Mouse (Mus musculus): ENCODE data around the gene Gm18596.
"Not testable (repeated sequence)": the region's sequence is repeated elsewhere in the genome, so short reads cannot be mapped to it uniquely, and the experiment has no call there.

Gene Gm18596

DNA sequence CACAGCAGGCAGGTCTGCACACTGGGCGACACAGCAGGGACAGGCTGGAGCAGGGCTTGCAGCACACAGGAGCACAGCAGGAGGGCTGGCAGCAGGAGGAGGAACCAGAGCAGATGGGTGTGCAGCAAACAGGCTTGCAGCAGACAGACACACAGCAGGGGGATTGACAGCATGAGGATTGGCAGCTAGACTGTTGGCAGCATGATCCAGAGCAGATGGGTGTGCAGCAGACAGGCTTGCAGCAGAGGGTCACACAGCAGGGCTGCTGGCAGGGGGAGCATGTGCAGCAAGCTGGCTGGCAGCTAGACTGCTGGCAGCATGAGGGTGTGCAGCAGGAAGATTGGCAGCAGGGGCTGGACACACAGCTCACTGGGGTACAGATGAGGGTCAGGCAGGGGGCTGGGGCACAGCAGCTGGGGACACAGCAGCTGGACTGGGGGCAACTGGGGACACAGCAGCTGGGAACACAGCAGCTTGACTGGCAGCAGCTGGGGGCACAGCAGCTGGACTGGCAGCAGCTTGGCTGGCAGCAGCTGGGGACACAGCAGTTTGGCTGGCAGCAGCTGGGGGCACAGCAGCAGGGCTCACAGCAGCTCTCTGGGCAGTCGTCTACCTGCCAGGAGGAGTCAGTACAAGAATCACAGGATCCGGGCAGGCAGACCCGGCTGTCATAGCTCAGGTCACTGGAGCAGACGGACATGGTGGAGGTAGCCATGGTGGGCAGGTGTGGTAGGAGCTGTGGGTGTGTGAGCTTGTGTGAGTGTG lies at the start of gene Gm18596:
Gene Gm18596 (minus strand): TSS at position 715 of the 765 bp plus-strand sequence.
- DNase-seq = not testable (repeated sequence)

DNA sequence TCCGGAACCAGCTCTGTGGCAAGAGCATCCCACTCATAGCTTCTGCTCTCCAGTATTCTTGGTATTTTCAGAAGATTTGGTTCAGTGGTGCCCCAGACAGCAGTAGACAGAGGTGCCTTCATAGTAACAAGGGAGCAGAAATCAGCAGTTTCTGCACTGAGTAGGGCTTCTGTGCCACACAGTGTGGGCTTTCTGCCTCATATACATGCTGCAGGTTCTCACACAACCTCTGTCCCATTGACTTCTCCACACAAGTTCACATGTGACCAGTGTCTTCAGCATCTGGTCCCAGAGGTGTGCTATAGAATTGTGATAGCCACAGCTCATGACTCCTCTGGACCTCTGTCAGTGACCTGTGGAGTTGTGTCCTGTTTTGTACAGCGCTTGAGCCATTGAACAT lies 46.2 kb upstream of the Gm18596 start:
- DNase-seq = no peak

DNA sequence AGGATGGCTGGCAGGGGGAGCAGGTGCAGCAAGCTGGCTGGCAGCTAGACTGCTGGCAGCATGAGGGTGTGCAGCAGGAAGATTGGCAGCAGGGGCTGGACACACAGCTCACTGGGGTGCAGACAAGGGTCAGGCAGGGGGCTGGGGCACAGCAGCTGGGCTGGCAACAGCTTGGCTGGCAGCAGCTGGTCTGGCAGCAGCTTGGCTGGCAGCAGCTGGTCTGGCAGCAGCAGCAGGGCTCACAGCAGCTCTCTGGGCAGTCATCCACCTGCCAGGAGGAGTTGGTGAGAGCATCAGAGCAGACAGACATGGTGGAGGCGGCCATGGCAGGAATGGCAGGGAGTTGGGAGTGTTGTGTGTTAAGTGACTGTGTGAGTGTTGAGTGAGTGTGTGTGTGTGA lies 45.4 kb upstream of the Gm18596 start, which contains the start of gene Gm7137:
Gene Gm7137 (minus strand): TSS at position 325 of the 400 bp plus-strand sequence.
- DNase-seq = not testable (repeated sequence)

DNA sequence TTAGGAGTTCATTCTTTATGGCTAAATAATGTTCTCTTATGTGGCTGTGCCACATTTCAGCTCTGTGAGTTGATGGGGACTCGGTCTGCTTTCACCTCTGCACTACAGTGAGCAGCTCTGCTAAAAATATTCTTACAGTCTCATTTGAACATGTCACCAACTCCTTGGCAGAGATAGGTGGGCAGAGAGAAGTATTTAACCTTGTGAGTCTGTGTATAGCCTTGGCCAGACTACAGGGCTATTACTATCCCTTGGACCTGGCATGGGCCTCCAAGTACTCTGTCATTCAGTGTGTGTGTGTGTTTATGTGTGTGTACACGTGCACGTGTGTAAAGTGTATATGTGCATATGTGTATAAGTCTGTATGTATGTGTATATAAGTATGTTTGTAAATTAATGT lies 41.0 kb upstream of the Gm18596 start:
- not testable (repeated sequence) for DNase-seq

DNA sequence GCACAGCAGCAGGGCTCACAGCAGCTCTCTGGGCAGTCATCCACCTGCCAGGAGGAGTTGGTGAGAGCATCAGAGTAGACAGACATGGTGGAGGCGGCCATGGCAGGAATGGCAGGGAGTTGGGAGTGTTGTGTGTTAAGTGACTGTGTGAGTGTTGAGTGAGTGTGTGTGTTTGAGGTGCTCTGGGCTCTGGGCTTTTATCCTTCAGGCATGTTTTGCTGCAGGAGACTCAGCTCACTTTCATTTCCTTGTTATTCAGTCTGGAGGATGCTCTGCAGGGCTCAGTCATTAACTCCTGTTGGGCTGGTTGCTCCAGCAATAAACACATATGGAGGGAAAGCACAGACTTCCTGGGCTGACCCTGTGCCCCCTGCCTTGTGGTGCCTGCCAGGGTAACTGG lies 40.0 kb upstream of the Gm18596 start, which contains the start of gene Gm3250:
Gene Gm3250 (minus strand): TSS at position 101 of the 400 bp plus-strand sequence.
- DNase-seq = not testable (repeated sequence)

DNA sequence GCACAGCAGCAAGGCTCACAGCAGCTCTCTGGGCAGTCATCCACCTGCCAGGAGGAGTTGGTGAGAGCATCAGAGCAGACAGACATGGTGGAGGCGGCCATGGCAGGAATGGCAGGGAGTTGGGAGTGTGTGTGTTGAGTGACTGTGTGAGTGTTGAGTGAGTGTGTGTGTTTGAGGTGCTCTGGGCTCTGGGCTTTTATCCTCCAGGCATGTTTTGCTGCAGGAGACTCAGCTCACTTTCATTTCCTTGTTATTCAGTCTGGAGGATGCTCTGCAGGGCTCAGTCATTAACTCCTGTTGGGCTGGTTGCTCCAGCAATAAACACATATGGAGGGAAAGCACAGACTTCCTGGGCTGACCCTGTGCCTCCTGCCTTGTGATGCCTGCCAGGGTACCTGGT lies 34.4 kb upstream of the Gm18596 start, which contains the start of gene Gm7138:
Gene Gm7138 (minus strand): TSS at position 101 of the 400 bp plus-strand sequence.
- not testable (repeated sequence) for DNase-seq

DNA sequence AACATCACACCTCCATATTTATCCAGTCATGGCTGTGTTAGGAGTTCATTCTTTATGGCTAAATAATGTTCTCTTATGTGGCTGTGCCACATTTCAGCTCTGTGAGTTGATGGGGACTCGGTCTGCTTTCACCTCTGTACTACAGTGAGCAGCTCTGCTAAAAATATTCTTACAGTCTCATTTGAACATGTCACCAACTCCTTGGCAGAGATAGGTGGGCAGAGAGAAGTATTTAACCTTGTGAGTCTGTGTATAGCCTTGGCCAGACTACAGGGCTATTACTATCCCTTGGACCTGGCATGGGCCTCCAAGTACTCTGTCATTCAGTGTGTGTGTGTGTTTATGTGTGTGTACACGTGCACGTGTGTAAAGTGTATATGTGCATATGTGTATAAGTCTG lies 29.7 kb upstream of the Gm18596 start:
- DNase-seq = not testable (repeated sequence)

DNA sequence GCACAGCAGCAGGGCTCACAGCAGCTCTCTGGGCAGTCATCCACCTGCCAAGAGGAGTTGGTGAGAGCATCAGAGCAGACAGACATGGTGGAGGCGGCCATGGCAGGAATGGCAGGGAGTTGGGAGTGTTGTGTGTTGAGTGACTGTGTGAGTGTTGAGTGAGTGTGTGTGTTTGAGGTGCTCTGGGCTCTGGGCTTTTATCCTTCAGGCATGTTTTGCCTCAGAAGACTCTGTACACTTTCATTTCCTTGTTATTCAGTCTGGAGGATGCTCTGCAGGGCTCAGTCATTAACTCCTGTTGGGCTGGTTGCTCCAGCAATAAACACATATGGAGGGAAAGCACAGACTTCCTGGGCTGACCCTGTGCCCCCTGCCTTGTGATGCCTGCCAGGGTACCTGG lies 28.8 kb upstream of the Gm18596 start, which contains the start of gene Gm3238:
Gene Gm3238 (minus strand): TSS at position 101 of the 400 bp plus-strand sequence.
- not testable (repeated sequence) for DNase-seq

DNA sequence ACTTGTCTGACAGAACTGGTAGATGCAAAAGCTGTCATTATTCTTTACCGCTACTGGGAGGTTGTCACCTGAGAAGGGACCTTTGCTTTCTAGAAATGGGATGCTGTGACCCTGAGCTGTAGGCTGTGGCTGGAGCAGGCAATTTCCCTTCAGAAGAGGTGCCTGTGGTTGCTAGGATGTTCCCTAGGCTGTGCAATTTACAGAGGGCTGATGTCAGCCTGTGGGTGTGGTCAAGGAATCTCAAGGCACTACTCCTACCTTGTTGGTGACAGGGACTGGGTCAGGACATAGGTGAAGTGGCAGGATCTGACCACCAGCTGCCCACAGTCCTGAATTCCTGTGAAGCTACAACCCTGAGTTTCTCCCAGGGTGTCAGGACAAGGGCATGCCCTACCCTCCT lies 27.3 kb upstream of the Gm18596 start:
- DNase-seq = no peak

DNA sequence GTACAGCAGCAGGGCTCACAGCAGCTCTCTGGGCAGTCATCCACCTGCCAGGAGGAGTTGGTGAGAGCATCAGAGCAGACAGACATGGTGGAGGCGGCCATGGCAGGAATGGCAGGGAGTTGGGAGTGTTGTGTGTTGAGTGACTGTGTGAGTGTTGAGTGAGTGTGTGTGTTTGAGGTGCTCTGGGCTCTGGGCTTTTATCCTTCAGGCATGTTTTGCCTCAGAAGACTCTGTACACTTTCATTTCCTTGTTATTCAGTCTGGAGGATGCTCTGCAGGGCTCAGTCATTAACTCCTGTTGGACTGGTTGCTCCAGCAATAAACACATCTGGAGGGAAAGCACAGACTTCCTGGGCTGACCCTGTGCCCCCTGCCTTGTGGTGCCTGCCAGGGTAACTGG lies 17.1 kb upstream of the Gm18596 start, which contains the start of gene Gm3233:
Gene Gm3233 (minus strand): TSS at position 101 of the 400 bp plus-strand sequence.
- not testable (repeated sequence) for DNase-seq

DNA sequence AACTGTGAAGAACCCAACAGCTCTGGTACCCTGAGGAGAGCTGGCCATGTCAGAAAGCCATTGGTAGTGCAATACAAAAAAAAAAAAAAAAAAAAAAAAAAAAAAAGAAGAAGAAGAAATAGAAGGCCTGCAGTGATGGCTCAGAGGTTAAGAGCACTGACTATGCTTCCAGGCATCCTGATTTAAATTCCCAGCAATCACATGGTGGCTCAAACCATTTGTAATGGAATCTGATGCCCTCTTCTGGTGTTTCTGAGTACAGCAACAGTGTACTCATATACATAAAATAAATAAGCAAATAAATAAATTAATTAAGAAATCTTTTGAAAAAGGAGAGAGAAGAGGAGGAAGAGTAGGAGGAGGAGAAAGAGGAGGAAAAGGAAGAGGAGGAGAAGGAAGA lies 11.0 kb upstream of the Gm18596 start:
- DNase-seq = no peak

DNA sequence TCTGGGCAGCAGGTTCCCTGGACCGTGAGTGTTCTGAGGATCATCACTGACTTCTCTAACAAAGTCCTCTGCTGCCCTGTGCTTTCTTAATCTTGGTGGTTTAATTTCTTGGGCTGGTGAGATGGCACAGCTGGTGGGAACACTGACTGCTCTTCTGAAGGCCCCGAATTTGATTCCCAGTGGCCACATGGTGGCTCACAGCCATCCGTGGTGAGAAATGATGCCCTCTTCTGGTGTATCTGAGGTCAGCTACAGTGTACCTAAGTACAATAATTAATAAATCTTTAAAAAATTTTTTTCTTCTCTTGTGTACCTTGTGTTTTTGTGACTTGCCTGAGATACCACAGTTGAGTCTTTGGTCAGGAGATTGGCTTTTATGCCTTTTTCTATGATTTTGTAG lies 9.9 kb upstream of the Gm18596 start:
- not testable (repeated sequence) for DNase-seq

DNA sequence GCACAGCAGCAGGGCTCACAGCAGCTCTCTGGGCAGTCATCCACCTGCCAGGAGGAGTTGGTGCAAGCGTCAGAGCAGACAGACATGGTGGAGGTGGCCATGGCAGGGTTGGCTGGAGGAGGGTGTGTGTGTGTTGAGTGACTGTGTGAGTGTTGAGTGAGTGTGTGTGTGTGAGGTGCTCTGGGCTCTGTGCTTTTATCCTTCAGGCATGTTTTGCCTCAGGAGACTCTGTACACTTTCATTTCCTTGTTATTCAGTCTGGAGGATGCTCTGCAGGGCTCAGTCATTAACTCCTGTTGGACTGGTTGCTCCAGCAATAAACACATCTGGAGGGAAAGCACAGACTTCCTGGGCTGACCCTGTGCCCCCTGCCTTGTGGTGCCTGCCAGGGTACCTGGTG lies 8.8 kb upstream of the Gm18596 start, which contains the start of gene Gm9736:
Gene Gm9736 (minus strand): TSS at position 101 of the 400 bp plus-strand sequence.
- DNase-seq = not testable (repeated sequence)

DNA sequence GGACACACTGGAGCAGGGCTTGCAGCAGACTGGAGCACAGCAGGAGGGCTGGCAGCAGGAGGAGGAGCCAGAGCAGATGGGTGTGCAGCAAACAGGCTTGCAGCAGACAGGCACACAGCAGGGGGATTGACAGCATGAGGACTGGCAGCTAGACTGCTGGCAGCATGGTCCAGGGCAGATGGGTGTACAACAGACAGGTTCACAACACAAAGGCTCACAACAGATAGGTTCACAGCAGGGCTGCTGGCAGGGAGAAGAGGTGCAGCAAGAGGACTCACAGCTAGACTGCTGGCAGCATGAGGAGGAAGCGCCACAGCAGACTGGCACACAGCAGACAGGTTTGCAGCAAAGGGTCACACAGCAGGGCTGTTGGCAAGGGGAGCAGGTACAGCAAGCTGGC lies 8.2 kb upstream of the Gm18596 start:
- DNase-seq = not testable (repeated sequence)

DNA sequence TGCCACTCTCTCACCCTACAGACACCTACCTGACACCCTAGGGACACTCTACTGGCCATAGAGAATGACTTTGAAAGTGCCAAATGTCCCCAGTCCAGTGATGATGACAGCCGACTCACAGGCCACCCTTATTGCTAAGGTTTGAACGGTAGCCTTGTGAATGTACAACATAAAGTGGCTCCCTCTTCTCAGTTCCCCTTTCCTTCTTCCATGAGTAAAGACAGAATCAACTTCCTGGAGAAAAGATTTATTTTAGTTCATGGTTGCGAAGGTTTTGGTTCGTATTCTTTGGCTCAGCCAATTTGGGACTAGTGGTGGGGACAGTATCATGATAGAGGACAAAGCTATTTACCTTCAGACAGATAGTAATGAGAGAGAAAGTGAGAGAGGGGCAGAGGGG lies 3.5 kb downstream of the Gm18596 start:
- DNase-seq = no peak

DNA sequence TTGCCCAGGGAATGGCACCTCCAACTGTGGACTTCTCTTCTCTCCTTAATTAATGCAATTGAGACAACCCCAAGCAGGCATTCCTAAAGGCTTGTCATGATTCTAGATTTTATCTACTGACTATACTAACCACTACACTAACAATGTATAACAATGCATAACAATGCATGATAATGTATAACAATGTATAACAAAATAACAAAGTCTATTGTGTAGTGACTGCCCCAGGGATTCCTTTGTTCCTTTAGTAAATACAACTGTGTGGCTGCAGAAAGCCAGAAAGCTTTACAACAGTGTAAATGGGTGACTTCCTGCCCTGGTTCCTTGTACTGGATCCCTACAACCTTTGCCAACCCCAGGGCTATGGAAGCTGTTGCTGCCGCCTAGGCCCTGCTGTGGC lies 6.5 kb downstream of the Gm18596 start:
- DNase-seq = no peak

DNA sequence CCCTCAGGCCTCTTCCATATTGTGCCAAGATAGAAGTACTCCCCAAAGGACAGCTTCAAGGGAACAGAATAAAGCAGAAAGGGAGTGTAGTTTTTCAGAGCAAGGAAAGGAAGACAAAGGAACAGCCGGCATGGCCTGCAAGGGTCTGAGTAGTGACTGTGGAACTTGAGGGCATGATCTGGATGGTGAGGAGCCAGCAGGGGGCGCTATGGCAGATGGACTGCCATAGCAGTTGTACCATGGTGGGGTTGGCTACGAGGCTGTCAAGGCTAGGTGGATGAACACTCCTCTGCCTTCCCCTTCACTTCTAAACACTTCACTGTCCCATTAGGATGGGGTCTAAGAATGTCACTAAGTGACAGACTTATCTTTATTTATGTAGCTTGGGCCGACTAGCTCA lies 13.2 kb downstream of the Gm18596 start:
- peak; percentile 41 for DNase-seq

DNA sequence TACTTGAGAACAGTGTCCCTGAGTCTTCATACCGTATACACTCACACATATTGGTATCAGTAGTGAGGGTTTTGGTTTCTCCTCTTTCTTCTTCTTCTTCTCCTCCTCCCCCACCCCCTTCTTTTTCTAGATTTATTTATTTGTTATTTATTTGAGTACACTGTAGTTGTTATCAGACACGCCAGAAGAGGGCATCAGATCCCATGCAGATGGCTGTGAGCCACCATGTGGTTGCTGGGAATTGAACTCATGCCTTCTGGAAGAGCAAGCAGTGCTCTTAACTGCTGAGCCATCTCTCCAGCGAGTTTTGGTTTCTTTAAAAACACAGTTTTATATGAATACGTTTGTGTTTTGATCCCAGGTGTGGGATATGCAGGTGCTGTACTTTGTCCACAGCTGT lies 14.2 kb downstream of the Gm18596 start:
- DNase-seq = no peak

DNA sequence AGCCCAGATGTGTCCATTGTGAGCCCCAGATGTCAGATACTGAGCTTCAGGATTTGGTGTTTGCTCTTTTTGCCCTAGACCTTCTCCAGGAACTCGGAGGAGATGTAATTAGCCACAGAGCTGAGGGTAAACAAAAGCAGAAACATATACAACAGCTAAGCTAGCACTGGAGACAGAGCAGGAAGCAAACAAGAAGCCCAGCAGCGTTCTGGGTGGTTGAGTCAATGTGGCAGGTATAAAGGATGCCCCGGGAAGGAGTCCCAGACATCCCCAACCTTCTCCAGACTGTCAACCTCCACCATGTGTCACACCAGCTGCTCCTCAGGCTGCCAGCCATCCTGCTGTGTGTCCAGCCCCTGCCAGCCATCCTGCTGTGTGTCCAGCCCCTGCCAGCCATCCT lies 16.3 kb downstream of the Gm18596 start, which contains the start of gene Gm10100:
Gene Gm10100 (plus strand): TSS at position 301 of the 400 bp plus-strand sequence.
- no peak for DNase-seq

DNA sequence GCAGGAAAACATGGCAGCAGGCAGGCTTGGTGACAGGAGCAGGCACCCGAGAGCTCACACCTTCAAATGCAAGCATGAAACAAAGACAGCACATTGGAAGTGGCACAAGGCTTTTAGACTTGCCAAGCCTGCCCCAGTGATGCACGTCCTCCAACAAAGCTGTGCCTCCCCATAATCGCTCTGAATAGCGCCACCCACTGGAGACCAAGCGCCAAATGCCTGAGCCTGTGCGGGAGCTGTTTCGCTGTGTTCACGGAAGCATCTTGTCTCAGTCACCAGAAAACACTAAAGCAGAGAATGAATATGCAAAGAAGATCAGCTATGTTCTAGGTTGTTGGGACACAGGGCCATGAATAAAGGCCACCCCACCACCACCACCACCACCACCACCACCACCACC lies 17.6 kb downstream of the Gm18596 start:
- no peak for DNase-seq

DNA sequence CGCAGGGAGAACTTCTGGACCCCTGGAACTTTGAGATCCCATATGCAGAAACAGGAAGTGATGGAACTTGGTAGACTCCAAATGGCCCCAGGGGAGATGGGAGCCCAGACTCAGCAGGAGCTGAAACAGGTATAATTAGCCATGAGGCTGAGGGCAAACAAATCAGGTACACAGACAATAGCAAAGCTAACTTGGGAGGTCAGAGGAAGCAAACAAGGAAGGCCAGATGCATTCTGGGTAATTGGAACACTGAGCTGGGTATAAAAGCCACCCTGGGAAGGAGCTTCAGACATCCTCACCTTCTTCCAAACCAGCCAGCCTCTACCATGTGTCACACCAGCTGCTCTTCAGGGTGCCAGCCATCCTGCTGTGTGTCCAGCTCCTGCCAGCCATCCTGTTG lies 22.1 kb downstream of the Gm18596 start, which contains the start of gene Krtap12-1:
Gene Krtap12-1 (plus strand): TSS at position 301 of the 400 bp plus-strand sequence.
- DNase-seq = not testable (repeated sequence)

DNA sequence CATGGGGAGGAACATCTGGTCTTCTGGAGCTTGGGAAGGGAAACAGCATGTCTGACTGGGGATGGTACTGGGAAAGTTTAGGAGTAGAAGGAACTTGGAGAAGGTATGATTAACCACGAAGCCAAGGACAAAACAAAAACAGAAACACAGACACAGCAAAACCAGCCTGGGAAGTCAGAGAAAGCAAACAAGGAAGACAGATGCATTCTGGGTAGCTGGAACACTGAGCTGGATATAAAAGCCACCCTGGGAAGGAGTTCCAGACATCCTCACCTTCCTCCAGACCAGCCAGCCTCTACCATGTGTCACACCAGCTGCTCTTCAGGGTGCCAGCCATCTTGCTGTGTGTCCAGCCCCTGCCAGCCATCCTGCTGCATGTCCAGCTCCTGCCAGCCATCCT lies 26.9 kb downstream of the Gm18596 start, which contains the start of gene Gm10142:
Gene Gm10142 (plus strand): TSS at position 301 of the 400 bp plus-strand sequence.
- DNase-seq = no peak

DNA sequence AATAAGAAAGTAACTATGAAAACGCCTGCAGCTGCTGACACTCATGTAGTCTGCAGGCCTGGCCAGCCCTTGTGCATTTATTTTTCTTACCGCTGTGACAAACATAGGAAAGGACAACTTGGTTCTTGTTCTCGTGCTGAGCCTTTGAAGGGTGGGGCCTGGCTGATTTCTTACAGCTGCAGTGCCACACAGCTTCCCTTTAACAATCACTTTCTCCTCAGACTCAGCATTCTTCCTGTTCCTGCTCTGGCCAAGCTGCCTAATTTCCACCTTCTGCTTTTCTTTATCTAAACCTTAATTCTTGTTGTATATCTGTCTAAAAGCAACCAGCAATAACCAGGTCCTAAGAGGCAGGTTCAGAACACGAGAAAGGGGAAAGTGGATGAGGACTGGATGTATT lies 28.7 kb downstream of the Gm18596 start:
- no peak for DNase-seq

DNA sequence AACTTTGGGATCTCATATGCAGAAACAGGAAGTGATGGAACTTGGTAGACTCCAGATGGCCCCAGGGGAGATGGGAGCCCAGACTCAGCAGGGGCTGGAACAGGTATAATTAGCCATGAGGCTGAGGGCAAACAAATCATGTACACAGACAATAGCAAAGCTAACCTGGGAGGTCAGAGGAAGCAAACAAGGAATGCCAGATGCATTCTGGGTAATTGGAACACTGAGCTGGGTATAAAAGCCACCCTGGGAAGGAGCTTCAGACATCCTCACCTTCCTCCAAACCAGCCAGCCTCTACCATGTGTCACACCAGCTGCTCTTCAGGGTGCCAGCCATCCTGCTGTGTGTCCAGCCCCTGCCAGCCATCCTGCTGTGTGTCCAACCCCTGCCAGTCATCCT lies 31.3 kb downstream of the Gm18596 start, which contains the start of gene Gm10024:
Gene Gm10024 (plus strand): TSS at position 301 of the 400 bp plus-strand sequence.
- not testable (repeated sequence) for DNase-seq
